In genomic region chr9:76313921-76314320, GRCm38 (mm10) we compare ENCODE assay signal across 37 mouse cellular contexts. TPM values are rescaled to one million over a fixed set of nuclear protein-coding genes. Genes with fewer than 3 reads are reported as not detected.
"Had no signal": no experiment of that assay in that cellular context is flagged by ENCODE, and none has a peak within 500 bp of the region (broad histone marks: within the 10 kb centered on the region; RNA-seq: fewer than 3 reads in every experiment).

No protein-coding gene starts in this region.

- H3K36me3 ChIP-seq: heart, embryonic 12.5 days; heart, embryonic 13.5 days; heart, embryonic 15.5 days; hindbrain, embryonic 10.5 days; hindbrain, embryonic 12.5 days; hindbrain, embryonic 13.5 days; hindbrain, embryonic 15.5 days; intestine, embryonic 15.5 days; kidney, embryonic 15.5 days had no signal

- H3K27ac ChIP-seq: heart, embryonic 13.5 days; heart, embryonic 15.5 days; hindbrain, embryonic 10.5 days; hindbrain, embryonic 12.5 days; hindbrain, embryonic 13.5 days; hindbrain, embryonic 14.5 days; hindbrain, embryonic 15.5 days; hindbrain, postnatal 0 days; intestine, embryonic 15.5 days; kidney, embryonic 15.5 days; kidney, postnatal 0 days; layer of hippocampus, adult 2 months; left cerebral cortex, adult 2 months had no signal

- DNase-seq: heart, postnatal 10 days; heart, postnatal 14 days; heart, postnatal 36 days; heart, postnatal 4 days; kidney, adult 11 months; kidney, adult 18-20 months; kidney, adult 2 months; kidney, adult 8-10 months; kidney, adult 9 months; kidney, postnatal 10 days; kidney, postnatal 14 days; kidney, postnatal 25 days; kidney, postnatal 36 days; kidney, postnatal 4 days; layer of hippocampus, adult 9-11 months; layer of hippocampus, postnatal 36 days had no signal

- H3K27me3 ChIP-seq: heart, embryonic 12.5 days; heart, embryonic 13.5 days; heart, embryonic 15.5 days; hindbrain, embryonic 12.5 days; hindbrain, embryonic 13.5 days; hindbrain, embryonic 15.5 days; intestine, embryonic 15.5 days; kidney, embryonic 15.5 days had no signal

- H3K9ac ChIP-seq: heart, embryonic 12.5 days; heart, embryonic 13.5 days; heart, embryonic 15.5 days; hindbrain, embryonic 12.5 days; hindbrain, embryonic 13.5 days; hindbrain, embryonic 14.5 days; hindbrain, embryonic 15.5 days; intestine, embryonic 15.5 days; kidney, embryonic 15.5 days had no signal

- H3K4me1 ChIP-seq: heart, embryonic 13.5 days; heart, embryonic 15.5 days; hindbrain, embryonic 10.5 days; hindbrain, embryonic 12.5 days; hindbrain, embryonic 13.5 days; hindbrain, embryonic 15.5 days; intestine, embryonic 15.5 days; kidney, embryonic 15.5 days had no signal

- H3K4me3 ChIP-seq: heart, embryonic 12.5 days; heart, embryonic 13.5 days; heart, embryonic 15.5 days; hindbrain, embryonic 10.5 days; hindbrain, embryonic 12.5 days; hindbrain, embryonic 13.5 days; hindbrain, embryonic 15.5 days; intestine, embryonic 15.5 days; kidney, embryonic 15.5 days; layer of hippocampus, adult 2 months; left cerebral cortex, adult 2 months had no signal

- H3K9me3 ChIP-seq: heart, embryonic 12.5 days; heart, embryonic 13.5 days; heart, embryonic 15.5 days; hindbrain, embryonic 10.5 days; hindbrain, embryonic 12.5 days; hindbrain, embryonic 13.5 days; hindbrain, embryonic 15.5 days; intestine, embryonic 15.5 days; kidney, embryonic 15.5 days had no signal

RNA-seq across cellular contexts. Expression of gene Hcrtr2, which starts 9.7 kb away (rescaled TPM):
- total RNA-seq: heart, postnatal 10 days; heart, postnatal 14 days; heart, postnatal 25 days; heart, postnatal 36 days; heart, postnatal 4 days; hematopoietic stem cell, adult 5-6 weeks had no signal
- polyA plus RNA-seq: heart, embryonic 16.5 days; heart, postnatal 0 days; inflammation-experienced regulatory T-cells, adult 6 months; intestine, embryonic 16.5 days; kidney, adult 2 months; large intestine, adult 2 months had no signal
